Mouse (Mus musculus) gastrocnemius, postnatal 14 days (tissue): ENCODE results near the gene Man1b1. TPM values are rescaled to one million over a fixed set of nuclear protein-coding genes. Genes with fewer than 3 reads are reported as not detected.
A peak's percentile ranks its signal among the peaks of the same experiment; 100 is the strongest.

Experiments
- DNase-seq: peaks from one replicate; pipeline ENCODE4 v3.0.0; 2021; ENCODE audit warnings: mixed read lengths
- intact Hi-C: fragments of 180-260 bp; cut with DNase I; formaldehyde crosslinking; loops from one replicate; pipeline ENCODE4 v1.15.1; 2025; ENCODE audit warnings: low total_unique reads
- total RNA-seq, 2 experiments: library from RNA; stranded (reverse); gene quantifications; 2 replicates each; pipeline ENCODE4 v1.2.3; 2021

The Man1b1 gene
- total RNA-seq, 2 experiments from 2014 or later: 16.7 to 17.0 TPM

DNA sequence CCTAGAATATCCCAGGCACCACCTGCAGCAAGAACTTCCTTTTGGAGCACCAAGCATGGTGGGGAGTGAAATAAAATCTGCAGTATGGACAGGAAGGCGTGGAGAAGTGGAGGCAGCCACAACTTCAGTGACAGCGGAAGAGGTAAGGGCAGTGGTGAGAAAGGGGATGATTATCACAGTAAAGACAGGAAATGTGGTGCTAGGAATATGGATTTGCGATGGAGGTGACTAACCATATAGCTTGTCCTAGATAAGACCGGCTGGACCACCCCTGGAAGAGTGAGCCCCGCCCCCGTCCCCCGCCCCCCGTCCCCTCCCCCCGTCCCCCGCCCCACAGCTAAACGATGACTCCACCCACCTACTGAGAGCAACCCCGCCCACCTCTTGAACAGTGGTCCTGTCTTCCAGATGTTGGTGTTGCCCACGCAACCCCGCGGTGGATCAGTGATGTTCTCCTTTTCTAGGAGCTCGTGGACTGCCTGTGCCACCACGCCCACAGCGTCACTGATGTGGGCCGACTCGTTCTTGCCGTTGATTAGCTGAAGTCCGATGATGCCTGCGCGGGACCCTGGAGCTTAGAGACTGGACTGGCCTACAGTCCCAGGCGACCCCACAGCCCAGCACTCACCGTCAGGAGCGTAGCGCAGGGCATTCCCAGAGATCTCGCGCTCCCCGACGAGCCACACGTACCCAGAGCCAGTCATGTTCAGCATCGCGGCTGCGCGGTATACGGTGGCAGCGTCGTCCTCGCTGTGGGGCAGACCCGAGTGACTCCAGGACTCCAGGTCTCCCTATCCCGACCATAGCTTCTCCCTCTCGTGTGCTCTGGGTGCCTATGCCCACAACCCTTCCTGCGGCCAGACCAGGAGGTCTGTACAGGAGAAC is 27.2 kb upstream of the Man1b1 start:
- no peak for DNase-seq
- intact Hi-C loops: no loop called here

DNA sequence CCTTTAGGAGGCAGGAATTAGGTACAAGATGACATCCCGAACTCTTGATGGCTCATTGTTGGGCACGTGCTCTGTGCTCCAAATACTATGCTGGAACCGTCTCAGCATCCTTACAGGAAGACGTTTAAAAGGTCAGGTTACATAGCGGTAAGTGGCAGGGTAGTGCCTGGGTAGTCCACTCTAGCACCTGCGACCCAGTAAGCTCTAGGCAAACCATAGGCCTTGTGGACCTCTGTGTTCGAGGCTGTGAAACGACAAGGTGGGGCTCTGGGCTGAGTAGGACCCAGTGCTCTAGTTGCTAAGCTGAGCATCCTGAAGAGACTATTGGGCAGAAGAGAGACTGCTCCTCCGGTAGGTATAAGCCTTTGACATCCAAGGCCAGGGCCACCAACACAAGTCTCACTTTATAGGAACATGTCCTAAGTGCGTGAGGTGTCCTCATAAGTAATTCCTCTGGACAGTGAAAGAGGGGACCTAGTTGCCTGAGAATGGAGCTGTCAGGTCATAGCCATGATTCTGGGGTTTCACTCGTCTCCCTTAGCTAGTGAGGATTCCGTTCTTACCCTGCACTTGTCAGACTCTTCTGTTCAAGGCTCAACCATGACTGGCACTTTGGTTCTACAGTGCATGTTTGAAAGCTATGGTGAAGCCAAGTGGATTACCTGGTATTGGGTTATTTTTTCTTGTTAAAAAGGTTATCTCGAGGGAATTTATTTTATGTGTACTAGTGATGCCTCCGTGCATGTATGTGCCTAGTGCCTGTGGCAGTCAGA is 26.4 kb upstream of the Man1b1 start:
- no peak for DNase-seq
- intact Hi-C loops: no loop called here

DNA sequence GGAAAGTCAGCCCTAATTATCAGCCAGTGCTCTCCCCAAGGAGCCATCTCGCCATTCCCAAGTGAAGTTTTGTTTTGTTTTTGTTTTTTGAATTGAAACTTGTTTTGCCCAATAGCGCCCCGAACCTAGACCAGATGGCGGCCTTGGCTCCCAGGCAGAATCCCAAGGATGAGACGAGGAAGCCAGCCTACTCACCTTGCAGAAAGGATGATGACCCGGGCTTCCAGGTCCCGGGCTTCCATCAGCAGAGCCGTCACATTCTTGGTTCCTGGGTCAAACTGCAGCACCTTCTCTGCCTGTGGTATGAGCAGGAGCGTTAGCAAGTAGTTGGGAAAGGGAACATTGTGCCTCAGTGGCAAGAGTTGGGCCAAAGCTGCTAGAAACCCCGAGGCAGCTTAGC is 22.0 kb upstream of the Man1b1 start:
- no peak for DNase-seq
- intact Hi-C loops: no loop called here

DNA sequence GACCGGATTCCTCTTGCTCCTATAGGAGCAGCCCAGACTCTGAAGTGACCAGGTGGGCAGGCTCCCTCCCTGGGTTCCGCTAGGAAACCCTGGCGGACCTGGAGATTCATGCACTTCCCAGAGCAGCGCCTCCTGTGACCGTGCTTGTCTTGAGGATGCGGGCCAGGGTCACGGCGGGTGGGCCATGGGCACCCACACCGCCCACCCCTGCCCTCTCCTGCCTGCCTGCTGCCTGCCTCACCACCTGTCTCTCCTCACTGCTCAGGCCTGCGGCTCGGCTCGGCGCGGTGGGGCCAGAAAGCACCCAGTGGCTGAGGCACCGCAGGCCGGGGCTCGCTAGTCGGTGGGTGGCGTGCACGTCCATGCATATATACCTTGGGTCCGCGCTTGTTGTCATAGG is 21.2 kb upstream of the Man1b1 start:
- DNase-seq: no peak
- intact Hi-C loops: no loop called here

DNA sequence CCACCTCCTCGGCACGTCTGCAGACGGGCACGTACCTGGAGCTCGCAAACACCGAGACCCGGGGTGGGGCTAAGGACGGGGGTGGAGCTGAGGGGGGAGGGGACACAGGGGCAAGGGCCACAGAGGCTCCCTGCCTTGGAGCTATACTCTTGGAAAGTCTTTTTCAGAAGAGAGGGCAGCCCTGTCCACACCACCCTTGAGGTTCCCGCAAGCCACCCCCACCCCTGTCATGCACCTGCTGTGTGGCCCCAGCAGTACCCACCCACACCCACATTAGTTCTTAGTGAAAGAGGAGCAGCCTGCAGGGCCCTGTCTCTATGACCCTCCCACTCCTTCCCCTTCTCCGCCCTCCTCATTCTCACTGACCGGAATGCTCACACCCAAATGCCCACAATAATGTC is 20.6 kb upstream of the Man1b1 start:
- intact Hi-C loops: no loop called here

DNA sequence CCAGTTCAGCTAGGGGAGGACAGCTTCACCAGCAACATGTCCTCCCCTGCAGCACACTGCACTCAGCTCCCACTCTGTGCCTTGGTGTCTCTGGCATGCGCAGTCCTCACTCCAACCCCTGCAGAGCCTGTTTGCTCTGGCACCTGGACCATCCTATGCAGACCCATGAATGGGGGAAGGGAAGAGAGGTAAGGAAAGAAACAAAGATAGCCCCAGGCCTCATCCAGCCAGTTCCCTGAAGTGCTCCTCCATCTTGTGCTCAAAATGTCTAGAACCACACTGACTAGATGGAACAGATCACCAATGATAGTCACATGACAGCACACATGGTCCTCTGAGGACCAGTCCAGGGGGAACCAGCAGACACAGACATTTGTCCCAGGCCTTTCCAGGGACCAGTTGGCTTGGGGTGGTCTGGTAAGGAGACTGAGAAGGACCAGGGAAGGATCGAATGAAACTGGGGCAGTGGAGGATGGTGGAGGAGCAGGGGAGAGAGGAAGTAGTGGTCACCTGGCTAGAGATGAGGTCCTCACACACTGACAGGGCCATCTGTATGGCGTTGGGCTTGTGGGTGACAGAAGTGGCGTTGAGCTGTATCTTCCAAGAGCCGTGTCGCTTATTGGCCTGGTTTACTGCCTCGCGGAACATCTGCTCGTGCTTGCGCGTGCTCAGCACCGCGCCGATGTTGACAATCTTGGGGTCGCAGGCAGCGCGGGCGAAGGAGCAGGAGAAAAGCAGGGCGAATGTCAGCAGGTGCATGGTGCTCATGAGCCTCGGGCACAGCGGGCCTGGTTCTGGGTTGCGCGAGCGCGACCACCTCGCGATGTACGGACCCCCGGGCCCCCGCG is 13.8 kb upstream of the Man1b1 start:
- intact Hi-C loops: no loop called here
- DNase-seq: no peak

More for the DNA sequence above, 20.6 kb upstream of the Man1b1 start:
- DNase-seq: no peak

DNA sequence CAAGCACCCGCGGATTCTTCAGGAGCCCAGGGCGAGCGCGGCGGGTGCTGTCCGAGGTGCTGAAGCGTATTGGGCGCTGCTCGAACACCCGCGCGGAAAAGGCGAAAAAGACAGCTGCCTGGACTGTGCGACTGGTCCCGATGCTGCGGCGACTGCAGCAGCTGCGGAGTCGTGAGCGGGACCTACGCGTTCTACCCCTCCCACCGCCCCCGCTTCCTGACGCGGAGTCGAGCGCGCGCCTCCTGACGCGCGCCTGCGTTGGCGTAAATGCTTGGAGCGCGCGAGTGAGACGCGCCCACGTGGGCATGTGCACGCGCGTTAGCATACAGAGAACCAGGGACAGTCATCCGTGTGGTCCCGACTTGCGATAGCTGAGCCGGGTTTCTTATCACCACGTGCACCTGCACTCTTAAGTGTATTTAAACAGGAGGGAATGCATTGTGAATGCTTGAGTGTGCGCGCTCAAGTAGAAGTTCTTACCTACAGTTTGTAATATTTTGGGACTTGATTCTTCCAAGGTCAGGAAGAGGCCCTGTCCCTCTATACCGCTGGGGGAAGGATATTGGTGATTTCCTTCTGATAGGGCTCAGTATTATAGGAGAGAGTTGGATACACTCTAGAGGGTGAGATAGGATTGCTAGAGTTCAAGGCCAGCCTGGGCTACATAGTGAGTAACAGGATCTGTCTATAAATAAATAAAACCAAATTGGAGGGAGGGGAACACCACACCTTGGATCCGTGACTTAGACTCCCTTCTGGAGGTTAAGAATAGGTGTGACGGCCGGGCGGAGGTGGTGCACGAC is 13.0 kb upstream of the Man1b1 start, which contains the start of gene Grin1:
Gene Grin1, minus strand, starts transcription at position 217 of the 803 bp plus-strand sequence.
- peak; percentile 60 for DNase-seq
- intact Hi-C loops: no loop called here

DNA sequence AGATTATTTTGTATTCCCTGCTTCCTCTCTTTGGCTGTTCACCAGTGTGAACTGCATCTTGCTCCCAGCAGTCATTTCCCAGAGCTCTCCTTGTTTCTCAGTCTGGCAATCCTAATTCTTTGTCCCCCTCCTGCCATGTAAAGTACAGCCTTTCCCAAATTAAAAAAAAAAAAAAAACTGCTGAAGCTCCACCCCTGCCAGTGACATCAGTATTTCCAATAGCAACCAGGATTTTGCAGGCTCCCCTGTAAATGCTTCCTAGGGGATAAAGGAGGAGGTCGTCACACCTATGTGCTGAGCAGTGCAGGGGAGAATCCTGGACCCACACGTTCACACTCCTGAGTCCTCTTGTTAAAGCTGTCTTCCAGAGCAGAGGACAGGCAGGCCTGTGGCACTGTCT is 12.1 kb upstream of the Man1b1 start:
- intact Hi-C loops: no loop called here

DNA sequence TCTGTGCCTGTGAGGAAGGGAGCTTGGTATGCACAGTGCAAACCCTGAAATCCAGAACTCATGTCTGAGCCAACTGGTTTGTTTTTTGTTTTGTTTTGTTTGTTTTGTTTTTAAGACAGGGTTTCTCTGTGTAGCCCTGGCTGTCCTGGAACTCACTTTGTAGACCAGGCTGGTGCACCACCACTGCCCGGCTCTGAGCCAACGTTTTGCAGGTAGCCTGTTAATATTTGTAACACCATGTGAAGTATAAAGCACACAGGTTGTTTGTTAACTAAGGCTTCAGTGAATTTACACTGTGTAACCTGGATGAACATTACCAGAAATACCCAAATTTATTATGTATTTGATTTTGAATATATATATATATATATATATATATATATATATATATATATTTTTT is 6.1 kb upstream of the Man1b1 start:
- no peak for DNase-seq
- intact Hi-C loops: no loop called here

More for the DNA sequence above, 12.1 kb upstream of the Man1b1 start:
- no peak for DNase-seq

DNA sequence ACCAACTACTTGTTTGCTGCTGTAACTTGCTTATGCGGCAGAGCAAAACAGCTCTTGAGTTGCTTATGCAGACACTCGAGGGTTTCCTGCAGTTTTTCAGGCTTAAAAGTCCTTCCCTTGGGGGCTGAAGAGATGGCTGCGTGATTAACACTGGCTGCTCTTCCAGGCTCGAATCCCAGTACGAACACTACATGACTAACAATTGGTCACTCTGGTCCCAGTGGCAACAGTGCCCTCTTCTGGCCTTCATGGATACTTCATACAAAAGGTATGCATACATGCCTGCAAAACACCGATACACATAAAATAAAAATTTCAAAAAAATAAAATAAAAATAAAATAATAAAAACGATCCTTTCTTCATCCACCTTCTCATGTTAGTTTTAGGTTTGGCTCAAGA is 3.7 kb upstream of the Man1b1 start:
- intact Hi-C loops: no loop called here
- DNase-seq: no peak

DNA sequence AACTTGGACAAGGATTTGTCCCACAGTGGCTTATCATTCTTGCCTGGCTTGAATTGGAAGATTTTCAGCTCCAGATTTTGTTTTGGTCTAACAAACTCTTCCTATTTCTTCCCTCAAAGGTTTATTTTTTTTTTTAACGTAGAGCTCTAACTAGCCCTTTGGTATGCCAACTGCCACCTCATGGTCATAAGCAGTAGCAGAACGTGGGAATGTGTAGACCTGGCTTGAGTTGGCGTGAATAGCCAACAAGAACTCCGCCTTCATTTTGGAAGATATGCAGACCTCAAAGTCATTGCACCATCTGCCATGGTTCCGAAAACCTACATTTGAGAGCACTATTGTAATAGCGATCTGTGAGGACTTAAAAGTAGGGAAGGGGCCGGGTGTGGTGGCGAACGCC is 668 bp upstream of the Man1b1 start:
- intact Hi-C loops: no loop called here

DNA sequence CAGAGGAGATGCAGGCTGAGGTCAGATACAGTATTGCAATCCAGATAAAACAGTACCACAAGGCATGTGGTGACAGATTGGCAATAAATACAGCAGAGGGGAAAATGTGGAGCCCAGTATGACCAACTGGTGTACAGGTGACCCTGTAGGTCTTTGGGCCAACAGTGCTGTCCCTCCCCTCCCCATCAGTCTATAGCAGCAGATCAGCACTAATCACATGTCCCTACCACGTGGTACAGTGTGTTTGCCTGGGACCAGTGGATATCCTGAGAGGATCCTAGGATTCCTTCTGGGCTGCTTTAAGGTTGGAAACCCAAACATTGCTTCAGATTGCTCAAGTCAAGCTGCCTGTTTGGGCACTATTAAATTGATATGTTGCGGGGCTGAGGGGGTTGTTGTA is 1.4 kb downstream of the Man1b1 start:
- no peak for DNase-seq
- intact Hi-C loops: no loop called here

More for the DNA sequence above, 668 bp upstream of the Man1b1 start:
- DNase-seq: no peak

DNA sequence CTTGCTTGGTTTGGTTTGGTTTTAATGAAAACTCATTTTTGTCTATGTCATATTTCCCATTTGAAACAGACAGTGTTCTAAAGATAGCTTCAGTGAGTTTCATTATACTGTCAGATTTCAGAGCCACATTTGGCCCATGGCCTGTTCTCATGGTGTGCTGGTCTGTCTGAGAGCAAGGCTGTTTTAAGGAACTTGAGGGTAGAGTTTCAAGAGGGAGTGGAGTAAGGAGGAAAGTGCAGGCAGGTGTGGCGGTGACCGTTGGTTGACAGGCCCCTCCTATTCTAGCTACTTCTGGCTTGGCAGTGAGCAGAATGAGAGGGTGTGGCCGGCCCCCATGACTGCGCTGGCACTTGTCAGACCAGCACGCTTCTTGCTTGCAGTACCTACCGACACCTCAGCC is 6.2 kb downstream of the Man1b1 start:
- intact Hi-C loops: no loop called here
- no peak for DNase-seq

DNA sequence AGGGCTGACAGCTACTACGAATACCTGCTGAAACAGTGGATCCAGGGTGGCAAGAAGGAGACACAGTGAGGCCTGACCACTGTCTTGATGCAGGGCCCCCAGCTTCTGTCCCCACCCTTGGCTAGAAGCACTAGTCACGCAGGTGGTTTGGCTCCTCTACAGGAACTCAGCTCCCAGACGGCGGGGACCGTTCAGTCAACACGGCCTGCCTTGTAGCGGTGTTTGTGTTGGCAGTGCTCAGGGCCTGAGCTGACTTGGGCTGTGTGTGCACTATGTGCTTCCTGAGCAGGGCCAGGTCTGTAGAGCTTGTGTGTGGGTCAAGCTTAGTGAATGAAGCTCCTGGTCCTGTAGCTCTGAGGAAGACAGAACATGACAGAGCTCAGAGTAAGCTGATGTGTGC is 16.0 kb downstream of the Man1b1 start:
- no peak for DNase-seq
- intact Hi-C loops: no loop called here

DNA sequence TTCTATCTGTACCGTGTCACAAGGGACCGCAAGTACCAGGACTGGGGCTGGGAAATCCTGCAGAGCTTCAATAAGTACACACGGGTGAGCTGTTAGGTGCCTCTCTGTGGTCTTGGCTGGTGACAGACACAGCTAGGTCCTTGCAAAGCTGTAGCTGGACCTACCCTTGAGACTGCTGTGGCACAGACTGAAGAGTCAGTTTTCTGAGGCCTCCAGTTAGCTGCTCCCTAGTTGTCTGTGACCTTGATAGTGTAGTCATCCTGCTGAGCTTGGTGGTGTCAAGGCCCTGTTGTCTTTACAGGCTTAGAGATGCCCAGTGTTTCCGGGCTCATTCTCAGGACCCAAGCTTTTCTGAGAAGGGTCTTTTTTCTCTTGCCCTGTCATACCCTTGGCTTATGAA is 17.4 kb downstream of the Man1b1 start:
- intact Hi-C loops: no loop called here
- DNase-seq: no peak

DNA sequence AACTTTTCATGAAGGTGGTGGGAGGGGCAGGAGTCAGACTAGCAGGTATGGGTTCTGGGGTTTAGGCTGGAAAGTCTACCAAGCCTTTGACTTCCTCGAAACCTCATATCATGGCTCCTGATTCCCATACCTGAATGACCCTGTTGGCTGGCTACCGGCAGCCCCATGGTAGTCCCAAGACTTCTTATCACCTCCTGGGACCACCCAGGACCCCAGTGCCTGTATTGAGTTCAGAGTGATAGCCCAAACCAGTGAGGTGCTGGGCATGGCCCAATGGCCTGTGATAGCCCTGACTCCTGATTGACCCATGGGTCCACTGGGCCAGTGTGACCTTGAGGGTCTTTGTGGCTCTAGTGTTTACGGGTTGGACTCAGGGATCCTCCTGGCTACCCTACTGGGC is 18.6 kb downstream of the Man1b1 start:
- no peak for DNase-seq
- intact Hi-C loops: no loop called here

DNA sequence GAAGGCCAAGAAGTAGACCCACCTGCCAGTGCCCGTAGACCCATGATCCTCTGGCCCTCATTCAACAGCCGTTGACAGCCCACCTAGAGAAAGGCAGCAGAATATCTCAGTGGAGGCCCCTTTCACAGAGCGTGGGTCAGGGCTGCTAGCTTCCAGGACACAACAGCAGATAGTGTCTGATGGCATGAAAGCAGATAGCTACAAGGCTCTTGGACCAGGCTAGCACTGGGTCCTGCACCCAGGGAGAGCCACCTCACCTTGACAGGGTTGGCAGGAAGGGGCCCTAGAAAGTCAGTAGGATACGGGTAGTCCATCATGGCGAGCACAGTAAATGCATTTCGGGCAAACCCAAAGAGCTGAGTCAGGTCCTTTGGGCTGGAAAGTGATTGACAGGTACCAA is 22.1 kb downstream of the Man1b1 start:
- intact Hi-C loops: no loop called here
- DNase-seq: no peak

DNA sequence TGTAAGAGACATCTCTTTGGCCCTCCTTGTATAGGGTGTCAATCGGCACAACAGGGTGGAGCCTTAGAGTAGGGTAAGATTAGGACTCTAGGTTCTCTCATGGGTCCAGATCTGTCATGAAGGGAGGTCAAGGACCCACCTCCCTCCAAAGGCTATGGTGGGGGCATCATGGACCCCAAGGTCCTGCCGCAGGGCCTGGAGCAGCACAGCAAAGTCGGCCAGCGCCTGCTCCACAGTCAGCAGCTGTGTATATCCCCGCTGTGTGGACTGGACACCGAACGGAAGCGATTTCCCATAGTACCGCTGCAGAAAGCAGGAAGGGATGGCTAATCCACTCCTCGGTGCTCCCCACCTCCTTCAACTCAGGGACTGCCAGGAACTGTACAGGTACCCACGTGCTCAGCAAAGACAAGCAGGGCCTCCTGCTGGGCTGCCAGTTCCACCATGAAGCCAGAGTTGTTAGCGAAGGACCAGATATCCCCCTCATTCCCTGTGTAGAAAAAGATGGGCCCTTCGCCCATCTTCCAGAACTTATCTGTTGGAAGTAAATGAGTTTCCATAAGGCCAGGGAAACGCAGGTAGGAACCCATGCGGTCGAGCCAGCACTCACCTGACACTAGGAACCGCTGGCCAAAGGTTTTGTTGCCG is 23.4 kb downstream of the Man1b1 start:
- intact Hi-C loops: no loop called here
- DNase-seq: no peak
